Mouse (Mus musculus) CH12.LX (cell line): ENCODE results near the gene Sgcg. TPM values are rescaled to one million over a fixed set of nuclear protein-coding genes. Genes with fewer than 3 reads are reported as not detected.

ENCODE experiments used
- DNase-seq: peaks from one replicate; pipeline ENCODE4 v3.0.0-alpha.2; 2013; ENCODE audit errors: extremely low read depth
- H3K27ac ChIP-seq: 2 replicates; pipeline ENCODE4 v1.5.1; 2012; ENCODE audit warnings: low read depth, mild to moderate bottlenecking, control low read depth, moderate library complexity; ENCODE audit not compliant: insufficient read depth
- H3K27me3 ChIP-seq: replicated peaks from 2 replicates; pipeline ENCODE3; 2012; ENCODE audit warnings: inconsistent platforms
- H3K36me3 ChIP-seq, 2 experiments: replicated peaks in 1 of 2; 2 replicates each; pipeline versions ENCODE3 to v1.6.1; 2012; ENCODE audit warnings: inconsistent platforms in 1 of 2, low read length in 1 of 2, mild to moderate bottlenecking in 1 of 2, mixed read lengths in 1 of 2, moderate library complexity in 1 of 2; ENCODE audit not compliant: control insufficient read depth in 1 of 2, insufficient read depth in 1 of 2
- H3K4me1 ChIP-seq, 2 experiments: 2 replicates each; pipeline ENCODE4 v1.6.1; 2012; ENCODE audit warnings: inconsistent platforms in 1 of 2, moderate library complexity in 1 of 2; ENCODE audit not compliant: insufficient read depth in 2 of 2, control insufficient read depth in 1 of 2
- H3K4me2 ChIP-seq: 2 replicates; pipeline ENCODE4 v1.6.1; 2012; ENCODE audit warnings: low read depth, mild to moderate bottlenecking, control low read depth; ENCODE audit not compliant: poor library complexity, insufficient read depth, severe bottlenecking
- H3K4me3 ChIP-seq, 3 experiments: fragments of 150-350 bp in 1 of 3; sonication (generic) in 1 of 3; replicated peaks in 1 of 3; 2 replicates each; pipeline versions ENCODE3 to v1.5.1; 2011 to 2012; ENCODE audit warnings: low read depth in 2 of 3, low read length in 2 of 3, mild to moderate bottlenecking in 2 of 3, moderate library complexity in 2 of 3, control low read depth in 1 of 3, improper control_type of control experiment in 1 of 3, inconsistent platforms in 1 of 3, mixed read lengths in 1 of 3; ENCODE audit not compliant: poor library complexity in 1 of 3
- H3K79me2 ChIP-seq: replicated peaks from 2 replicates; pipeline ENCODE4 v1.6.1; 2012; ENCODE audit warnings: mild to moderate bottlenecking, moderate library complexity; ENCODE audit not compliant: control insufficient read depth, poor library complexity, insufficient read depth, severe bottlenecking; ENCODE audit errors: extremely low read depth
- H3K9ac ChIP-seq: 2 replicates; pipeline ENCODE4 v1.6.1; 2012; ENCODE audit warnings: low read depth, mild to moderate bottlenecking, control low read depth, moderate library complexity; ENCODE audit not compliant: insufficient read depth
- H3K9me3 ChIP-seq: replicated peaks from 2 replicates; pipeline ENCODE3; 2012; ENCODE audit warnings: low read length, inconsistent platforms, mixed read lengths
- BHLHE40 ChIP-seq: IDR thresholded peaks from 2 replicates; pipeline ENCODE4 v1.6.1; 2011; ENCODE audit warnings: mild to moderate bottlenecking, low read depth, low read length, improper control_type of control experiment
- CHD1 ChIP-seq: IDR thresholded peaks from 2 replicates; pipeline ENCODE4 v1.6.1; 2012; ENCODE audit warnings: low read depth, low read length, improper control_type of control experiment, inconsistent platforms
- CHD2 ChIP-seq: IDR thresholded peaks from 2 replicates; pipeline ENCODE4 v1.6.1; 2011; ENCODE audit warnings: low read length, improper control_type of control experiment
- CTCF ChIP-seq, 2 experiments: IDR thresholded peaks in 1 of 2; conservative IDR thresholded peaks in 1 of 2; 2 replicates each; pipeline ENCODE4 v1.5.1; 2011 to 2012; ENCODE audit warnings: low read depth in 2 of 2, low read length in 2 of 2, improper control_type of control experiment in 1 of 2, inconsistent platforms in 1 of 2, mild to moderate bottlenecking in 1 of 2, moderate library complexity in 1 of 2
- E2F4 ChIP-seq: IDR thresholded peaks from 2 replicates; pipeline ENCODE4 v1.6.1; 2011; ENCODE audit warnings: low read depth, low read length, improper control_type of control experiment; ENCODE audit not compliant: insufficient replicate concordance
- ELF1 ChIP-seq: IDR thresholded peaks from 2 replicates; pipeline ENCODE4 v1.6.1; 2014; ENCODE audit warnings: low read depth, mild to moderate bottlenecking, inconsistent platforms, low read length, improper control_type of control experiment
- EP300 ChIP-seq: IDR thresholded peaks from 2 replicates; pipeline ENCODE4 v1.6.1; 2011; ENCODE audit warnings: low read length, improper control_type of control experiment
- ETS1 ChIP-seq: conservative IDR thresholded peaks from 2 replicates; pipeline ENCODE4 v1.6.1; 2012; ENCODE audit warnings: low read depth, mild to moderate bottlenecking, inconsistent platforms, low read length, improper control_type of control experiment, moderate library complexity
- GABPA ChIP-seq: IDR thresholded peaks from 2 replicates; pipeline ENCODE4 v1.6.1; 2012; ENCODE audit warnings: low read depth, low read length, improper control_type of control experiment, inconsistent platforms; ENCODE audit not compliant: insufficient replicate concordance
- HCFC1 ChIP-seq: IDR thresholded peaks from 2 replicates; pipeline ENCODE4 v1.6.1; 2012; ENCODE audit warnings: low read depth, mild to moderate bottlenecking, inconsistent platforms, low read length, improper control_type of control experiment
- IRF4 ChIP-seq: IDR thresholded peaks from 2 replicates; pipeline ENCODE4 v1.6.1; 2014; ENCODE audit warnings: low read depth, mild to moderate bottlenecking, inconsistent platforms, low read length, improper control_type of control experiment
- JUN ChIP-seq: IDR thresholded peaks from 2 replicates; pipeline ENCODE4 v1.6.1; 2011; ENCODE audit warnings: low read depth, mild to moderate bottlenecking, low read length, improper control_type of control experiment, moderate library complexity; ENCODE audit not compliant: insufficient read depth
- JUND ChIP-seq: conservative IDR thresholded peaks from 2 replicates; pipeline ENCODE4 v1.6.1; 2011; ENCODE audit warnings: low read depth, low read length, improper control_type of control experiment
- KAT2A ChIP-seq: IDR thresholded peaks from 2 replicates; pipeline ENCODE4 v1.6.1; 2012; ENCODE audit warnings: low read length, improper control_type of control experiment, inconsistent platforms; ENCODE audit not compliant: insufficient replicate concordance
- MAFK ChIP-seq: IDR thresholded peaks from 2 replicates; pipeline ENCODE4 v1.6.1; 2011; ENCODE audit warnings: low read length, improper control_type of control experiment; ENCODE audit not compliant: insufficient replicate concordance
- MAX ChIP-seq: IDR thresholded peaks from 2 replicates; pipeline ENCODE4 v1.6.1; 2011; ENCODE audit warnings: low read length, improper control_type of control experiment
- MAZ ChIP-seq: IDR thresholded peaks from 2 replicates; pipeline ENCODE4 v1.6.1; 2012; ENCODE audit warnings: low read depth, mild to moderate bottlenecking, inconsistent platforms, low read length, improper control_type of control experiment, moderate library complexity
- MEF2A ChIP-seq: IDR thresholded peaks from 2 replicates; pipeline ENCODE4 v1.6.1; 2014; ENCODE audit warnings: low read depth, mild to moderate bottlenecking, inconsistent platforms, low read length, improper control_type of control experiment, borderline replicate concordance
- MXI1 ChIP-seq: IDR thresholded peaks from 2 replicates; pipeline ENCODE4 v1.6.1; 2011; ENCODE audit warnings: mild to moderate bottlenecking, low read depth, low read length, improper control_type of control experiment
- MYC ChIP-seq: IDR thresholded peaks from 2 replicates; pipeline ENCODE4 v1.6.1; 2011; ENCODE audit warnings: low read depth, mild to moderate bottlenecking, improper control_type of control experiment, low read length
- NELFE ChIP-seq: IDR thresholded peaks from 2 replicates; pipeline ENCODE4 v1.6.1; 2011; ENCODE audit warnings: low read depth, low read length, improper control_type of control experiment
- NRF1 ChIP-seq: IDR thresholded peaks from 2 replicates; pipeline ENCODE4 v1.6.1; 2014; ENCODE audit warnings: low read depth, mild to moderate bottlenecking, inconsistent platforms, low read length, improper control_type of control experiment, moderate library complexity
- PAX5 ChIP-seq: IDR thresholded peaks from 2 replicates; pipeline ENCODE4 v1.6.1; 2012; ENCODE audit warnings: low read length, inconsistent platforms, mixed read lengths
- POLR2A ChIP-seq: IDR thresholded peaks from 2 replicates; pipeline ENCODE4 v1.6.1; 2011; ENCODE audit warnings: low read depth, mild to moderate bottlenecking, improper control_type of control experiment, low read length
- POLR2AphosphoS2 ChIP-seq: IDR thresholded peaks from 2 replicates; pipeline ENCODE4 v1.6.1; 2011; ENCODE audit warnings: low read depth, low read length, improper control_type of control experiment
- RAD21 ChIP-seq: IDR thresholded peaks from 2 replicates; pipeline ENCODE4 v1.6.1; 2011; ENCODE audit warnings: low read depth, mild to moderate bottlenecking, low read length, improper control_type of control experiment, moderate library complexity
- RCOR1 ChIP-seq: conservative IDR thresholded peaks from 2 replicates; pipeline ENCODE4 v1.6.1; 2012; ENCODE audit warnings: low read depth, mild to moderate bottlenecking, inconsistent platforms, low read length, improper control_type of control experiment
- SMC3 ChIP-seq: IDR thresholded peaks from 2 replicates; pipeline ENCODE4 v1.6.1; 2011; ENCODE audit warnings: low read depth, low read length, improper control_type of control experiment
- TBP ChIP-seq: conservative IDR thresholded peaks from 2 replicates; pipeline ENCODE4 v1.6.1; 2011; ENCODE audit warnings: low read depth, low read length, improper control_type of control experiment
- TCF12 ChIP-seq: IDR thresholded peaks from 2 replicates; pipeline ENCODE4 v1.6.1; 2014; ENCODE audit warnings: low read depth, mild to moderate bottlenecking, inconsistent platforms, low read length, improper control_type of control experiment
- USF1 ChIP-seq: IDR thresholded peaks from 2 replicates; pipeline ENCODE4 v1.6.1; 2014; ENCODE audit warnings: low read depth, mild to moderate bottlenecking, inconsistent platforms, low read length, improper control_type of control experiment
- USF2 ChIP-seq: conservative IDR thresholded peaks from 2 replicates; pipeline ENCODE4 v1.6.1; 2011; ENCODE audit warnings: low read depth, low read length, improper control_type of control experiment
- ZC3H11A ChIP-seq: IDR thresholded peaks from 2 replicates; pipeline ENCODE4 v1.6.1; 2012; ENCODE audit warnings: low read depth, mild to moderate bottlenecking, inconsistent platforms, low read length, improper control_type of control experiment
- ZKSCAN1 ChIP-seq: IDR thresholded peaks from 2 replicates; pipeline ENCODE4 v1.6.1; 2012; ENCODE audit warnings: low read depth, inconsistent platforms, low read length, improper control_type of control experiment, borderline replicate concordance
- ZNF384 ChIP-seq: IDR thresholded peaks from 2 replicates; pipeline ENCODE4 v1.6.1; 2012; ENCODE audit warnings: low read depth, low read length, improper control_type of control experiment, inconsistent platforms
- dilution Hi-C: fragments of 300-500 bp; cut with MboI; formaldehyde crosslinking; loops from 2 replicates; pipeline ENCODE4 v1.14.3; 2020; ENCODE audit warnings: low sequenced_read_pairs; ENCODE audit not compliant: extremely low pct_unique_long_range_greater_than_20kb, extremely low pct_ligation_motif_present
- in situ Hi-C: fragments of 300-500 bp; cut with MboI; formaldehyde crosslinking; loops from 3 replicates; pipeline ENCODE4 v1.14.3; 2019; ENCODE audit warnings: low sequenced_read_pairs, low pct_ligation_motif_present, low pct_unique_long_range_greater_than_20kb, mixed read lengths
- polyA plus RNA-seq: library from polyadenylated mRNA; unstranded; fragments of >175 nt; gene quantifications from 2 replicates; pipeline ENCODE4 v1.2.1, GENCODE M21; 2012; ENCODE audit warnings: low read depth; ENCODE audit not compliant: insufficient read length
- total RNA-seq, 2 experiments: library from RNA; depleted of rRNA; stranded (reverse); fragments of 300-350 nt in 1 of 2; fragments of >200 nt in 1 of 2; gene quantifications; 2 replicates each; pipeline ENCODE4 v1.2.3; 2012 to 2014

The Sgcg gene
- total and polyA plus RNA-seq, 3 experiments, result not detected

DNA sequence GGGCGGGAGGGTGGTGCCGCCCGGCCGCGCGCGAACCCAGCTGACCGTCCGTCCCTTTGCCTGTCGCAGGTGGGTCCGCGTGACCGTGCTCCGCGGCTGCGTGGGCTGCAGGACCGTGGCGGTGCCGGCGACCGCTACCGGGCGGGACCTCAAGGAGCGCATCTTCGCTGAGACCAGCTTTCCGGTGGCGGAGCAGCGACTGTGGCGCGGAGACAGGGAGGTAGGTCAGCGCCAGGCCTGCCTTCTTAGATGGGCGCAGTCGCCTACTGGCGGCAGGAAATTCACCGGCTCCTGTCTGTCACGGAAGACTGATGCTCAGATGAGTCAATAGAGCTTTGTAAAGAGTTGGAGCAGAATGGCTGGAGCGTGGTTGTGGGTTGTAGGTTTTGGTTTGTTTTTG, 85.1 kb downstream of the Sgcg start (continued):
- TF ChIP-seq JUN, result no peak
- peak; percentile 9; the same call in 1 of the 2 replicates for TF ChIP-seq SMC3
- TF ChIP-seq JUND, result no peak
- TF ChIP-seq TCF12, result no peak
- TF ChIP-seq MYC, result 0 out of 2 replicates have a peak, but pooled peaks have one; percentile 43
- TF ChIP-seq MAZ, result no peak
- no peak for TF ChIP-seq E2F4
- TF ChIP-seq IRF4, result no peak
- TF ChIP-seq BHLHE40, result no peak
- TF ChIP-seq MEF2A, result no peak

- peak; percentile 99 for DNase-seq
- dilution Hi-C loops, result no loop called here
- Histone ChIP-seq H3K4me2 (peak overlapping the region; percentile 39; the same call in 1 of the 2 replicates), H3K79me2 (no peaks in the 10 kb centered on the region), H3K27me3 (no peaks in the 10 kb centered on the region), H3K4me1 (peaks cover 11 to 38% of the 10 kb centered on the region in 2 experiments), H3K9ac (peak overlapping the region; percentile 41), H3K9me3 (no peaks in the 10 kb centered on the region), H3K27ac (peak overlapping the region; percentile 65), H3K36me3 (peaks cover 9 to 23% of the 10 kb centered on the region in 2 experiments), H3K4me3 (peak overlapping the region; percentile 73 to 87 (median 83))
- in situ Hi-C loops, result no loop called here
- 0 out of 2 replicates have a peak, but pooled peaks have one; percentile 33 for TF ChIP-seq MAZ
- TF ChIP-seq KAT2A, result no peak
- peak; percentile 77 for TF ChIP-seq NELFE
- no peak for TF ChIP-seq RCOR1
- no peak for TF ChIP-seq USF2
- no peak for TF ChIP-seq HCFC1
- peak; percentile 96 for TF ChIP-seq NRF1
- no peak for TF ChIP-seq SMC3
- no peak for TF ChIP-seq PAX5
- no peak for TF ChIP-seq MEF2A
- TF ChIP-seq POLR2AphosphoS2, result no peak
- no peak for TF ChIP-seq USF1
- TF ChIP-seq TBP, result peak; percentile 77
- no peak for TF ChIP-seq IRF4
- peak; percentile 92 for TF ChIP-seq POLR2A
- TF ChIP-seq GABPA, result no peak
- TF ChIP-seq CTCF (conservative IDR thresholded peaks at IDR 0.05 in 1 of 2, IDR thresholded peaks at IDR 0.05 in 1 of 2; ENCODE audit: low read depth in 2 of 2, low read length in 2 of 2), result no peak
- TF ChIP-seq BHLHE40, result no peak
- TF ChIP-seq CHD1, result no peak
- TF ChIP-seq MAX, result peak; percentile 53; the same call in 1 of the 2 replicates
- TF ChIP-seq JUND, result no peak
- no peak for TF ChIP-seq CHD2
- no peak for TF ChIP-seq RAD21
- TF ChIP-seq TCF12, result peak; percentile 70
- no peak for TF ChIP-seq ZNF384
- TF ChIP-seq ELF1, result peak; percentile 89
- TF ChIP-seq ZC3H11A, result no peak
- TF ChIP-seq JUN, result no peak
- TF ChIP-seq EP300, result no peak
- TF ChIP-seq MXI1, result peak; percentile 48; the same call in 1 of the 2 replicates
- TF ChIP-seq ZKSCAN1, result no peak
- peak; percentile 14; the same call in 1 of the 2 replicates for TF ChIP-seq MYC
- no peak for TF ChIP-seq ETS1
- TF ChIP-seq MAFK, result no peak
Measured at GRCm38 (mm10) chr14:61172548-61173158, 85.6 kb downstream of the Sgcg start.
